Mouse (Mus musculus): ENCODE measurements around the gene Qser1. TPM values are rescaled to one million over a fixed set of nuclear protein-coding genes. Genes with fewer than 3 reads are reported as not detected.
A peak's percentile ranks its signal among the peaks of the same experiment; 100 is the strongest.

Gene Qser1
- polyA plus RNA-seq, 1 experiment = 4.1 TPM

DNA sequence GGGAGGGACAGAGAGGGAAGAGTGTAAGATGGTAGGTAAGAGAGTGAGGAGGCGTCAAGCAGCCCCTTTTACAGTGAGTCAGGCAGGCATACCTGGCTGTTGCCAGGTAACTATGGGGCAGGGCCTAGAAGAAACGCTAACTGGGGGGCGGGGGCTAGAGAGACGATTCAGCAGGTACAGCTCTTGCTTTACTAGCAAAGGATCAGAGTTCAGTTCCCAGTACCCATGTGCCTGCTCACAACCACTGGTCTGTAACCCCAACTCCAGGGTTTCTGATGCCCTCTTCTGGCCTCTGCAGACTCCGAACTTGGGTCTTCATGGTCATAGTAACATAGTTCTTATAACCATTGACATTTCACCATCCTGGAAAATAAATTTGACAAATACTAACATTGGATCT is 72.6 kb downstream of the Qser1 start:
- TF ChIP-seq E2F4 (IDR thresholded peaks at IDR 0.05; ENCODE audit: insufficient read depth) (no peak), SRF (IDR thresholded peaks at IDR 0.05; ENCODE audit: control insufficient read depth, insufficient read length, low read depth) (no peak), MYOD1 (IDR thresholded peaks at IDR 0.05; ENCODE audit: control insufficient read depth in 1 of 3, insufficient read length in 2 of 3, low read depth in 2 of 3) (no peak), REST (IDR thresholded peaks at IDR 0.05; ENCODE audit: insufficient read depth, insufficient read length) (no peak), MYOG (IDR thresholded peaks at IDR 0.05; ENCODE audit: control insufficient read depth in 1 of 3, insufficient read depth in 1 of 3, insufficient read length in 2 of 3, low read depth in 2 of 3) (no peak)
- Histone ChIP-seq H3K36me3 (ENCODE audit: control insufficient read depth, insufficient read depth) (no peaks in the 10 kb centered on the region), H3ac (ENCODE audit: control insufficient read depth, insufficient read length) (no peak overlapping the region), H3K4me2 (ENCODE audit: low read depth) (no peak overlapping the region), H3K4me3 (no peak overlapping the region), H3K79me2 (ENCODE audit: control insufficient read depth, insufficient read depth) (no peaks in the 10 kb centered on the region), H3K27me3 (ENCODE audit: control insufficient read depth, insufficient read depth, insufficient read length) (no peaks in the 10 kb centered on the region)

DNA sequence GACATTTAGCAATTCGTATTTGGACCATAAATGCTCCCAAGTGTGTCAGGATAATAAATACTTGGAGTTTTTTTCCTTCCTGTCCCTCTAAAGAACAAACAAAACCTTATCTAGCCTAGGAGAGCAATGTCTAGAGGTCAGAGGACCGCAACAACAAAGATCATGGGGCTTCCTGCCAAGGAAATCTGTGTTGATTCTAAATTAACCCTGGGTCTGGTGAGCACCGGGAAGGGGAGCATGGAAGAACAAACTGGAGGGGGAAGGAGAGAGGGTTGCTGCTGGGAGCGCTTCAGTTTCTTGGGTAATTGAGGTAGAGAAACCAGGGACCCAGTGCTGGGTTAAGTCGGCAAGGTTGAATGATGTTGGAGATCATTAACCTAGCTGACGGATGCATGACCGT is 73.4 kb downstream of the Qser1 start:
- Histone ChIP-seq H3K4me2 (ENCODE audit: low read depth) (peak overlapping the region; percentile 64), H3K36me3 (ENCODE audit: control insufficient read depth, insufficient read depth) (no peaks in the 10 kb centered on the region), H3K27me3 (ENCODE audit: control insufficient read depth, insufficient read depth, insufficient read length) (no peaks in the 10 kb centered on the region), H3K4me3 (peak overlapping the region; percentile 38), H3K79me2 (ENCODE audit: control insufficient read depth, insufficient read depth) (no peaks in the 10 kb centered on the region), H3ac (ENCODE audit: control insufficient read depth, insufficient read length) (peak overlapping the region; percentile 61)
- TF ChIP-seq MYOG (IDR thresholded peaks at IDR 0.05; ENCODE audit: control insufficient read depth in 1 of 3, insufficient read depth in 1 of 3, insufficient read length in 2 of 3, low read depth in 2 of 3) (no peak), TCF3 (IDR thresholded peaks at IDR 0.05; ENCODE audit: insufficient read length, low read depth) (no peak), SRF (IDR thresholded peaks at IDR 0.05; ENCODE audit: control insufficient read depth, insufficient read length, low read depth) (no peak), E2F4 (IDR thresholded peaks at IDR 0.05; ENCODE audit: insufficient read depth) (no peak), MAX (IDR thresholded peaks at IDR 0.05; ENCODE audit: low read depth) (no peak), CEBPB (IDR thresholded peaks at IDR 0.05; ENCODE audit: insufficient read depth, poor library complexity, severe bottlenecking) (no peak), MYOD1 (IDR thresholded peaks at IDR 0.05; ENCODE audit: control insufficient read depth in 1 of 3, insufficient read length in 2 of 3, low read depth in 2 of 3) (no peak), POLR2AphosphoS2 (IDR thresholded peaks at IDR 0.05; ENCODE audit: insufficient read length, low read depth) (no peak), POLR2A (IDR thresholded peaks at IDR 0.05; ENCODE audit: insufficient read length, low read depth) (no peak), USF1 (IDR thresholded peaks at IDR 0.05; ENCODE audit: low read depth) (no peak), TCF12 (IDR thresholded peaks at IDR 0.05; ENCODE audit: insufficient read depth, poor library complexity, severe bottlenecking) (no peak), REST (IDR thresholded peaks at IDR 0.05; ENCODE audit: insufficient read depth, insufficient read length) (no peak)

- Histone ChIP-seq H3K27me3 (ENCODE audit: control insufficient read depth, insufficient read depth, insufficient read length) (no peaks in the 10 kb centered on the region), H3K4me2 (ENCODE audit: low read depth) (peak within 1 kb of the TSS; percentile 64), H3ac (ENCODE audit: control insufficient read depth, insufficient read length) (peak within 1 kb of the TSS; percentile 61), H3K79me2 (ENCODE audit: control insufficient read depth, insufficient read depth) (no peaks in the 10 kb centered on the region), H3K36me3 (ENCODE audit: control insufficient read depth, insufficient read depth) (no peaks in the 10 kb centered on the region), H3K4me3 (peak within 1 kb of the TSS; percentile 38)
- no peak for TF ChIP-seq MAX (IDR thresholded peaks at IDR 0.05; ENCODE audit: low read depth)
- peak; percentile 64 for TF ChIP-seq USF1 (IDR thresholded peaks at IDR 0.05; ENCODE audit: low read depth)
- TF ChIP-seq TCF3 (IDR thresholded peaks at IDR 0.05; ENCODE audit: insufficient read length, low read depth) = no peak
- peak; percentile 85 for TF ChIP-seq POLR2AphosphoS2 (IDR thresholded peaks at IDR 0.05; ENCODE audit: insufficient read length, low read depth)
- TF ChIP-seq POLR2A (IDR thresholded peaks at IDR 0.05; ENCODE audit: insufficient read length, low read depth) = peak; percentile 87
- no peak for TF ChIP-seq TCF12 (IDR thresholded peaks at IDR 0.05; ENCODE audit: insufficient read depth, poor library complexity, severe bottlenecking)
- no peak for TF ChIP-seq MYOD1 (IDR thresholded peaks at IDR 0.05; ENCODE audit: control insufficient read depth in 1 of 3, insufficient read length in 2 of 3, low read depth in 2 of 3)
- TF ChIP-seq E2F4 (IDR thresholded peaks at IDR 0.05; ENCODE audit: insufficient read depth) = no peak
- TF ChIP-seq REST (IDR thresholded peaks at IDR 0.05; ENCODE audit: insufficient read depth, insufficient read length) = no peak
- no peak for TF ChIP-seq CEBPB (IDR thresholded peaks at IDR 0.05; ENCODE audit: insufficient read depth, poor library complexity, severe bottlenecking)
These were observed 73.9 kb downstream of the Qser1 start, which contains the start of gene Depdc7 for GRCm38 (mm10) chr2:104742741-104743064. Depdc7 (minus strand) TSS chr2:104742878.

DNA sequence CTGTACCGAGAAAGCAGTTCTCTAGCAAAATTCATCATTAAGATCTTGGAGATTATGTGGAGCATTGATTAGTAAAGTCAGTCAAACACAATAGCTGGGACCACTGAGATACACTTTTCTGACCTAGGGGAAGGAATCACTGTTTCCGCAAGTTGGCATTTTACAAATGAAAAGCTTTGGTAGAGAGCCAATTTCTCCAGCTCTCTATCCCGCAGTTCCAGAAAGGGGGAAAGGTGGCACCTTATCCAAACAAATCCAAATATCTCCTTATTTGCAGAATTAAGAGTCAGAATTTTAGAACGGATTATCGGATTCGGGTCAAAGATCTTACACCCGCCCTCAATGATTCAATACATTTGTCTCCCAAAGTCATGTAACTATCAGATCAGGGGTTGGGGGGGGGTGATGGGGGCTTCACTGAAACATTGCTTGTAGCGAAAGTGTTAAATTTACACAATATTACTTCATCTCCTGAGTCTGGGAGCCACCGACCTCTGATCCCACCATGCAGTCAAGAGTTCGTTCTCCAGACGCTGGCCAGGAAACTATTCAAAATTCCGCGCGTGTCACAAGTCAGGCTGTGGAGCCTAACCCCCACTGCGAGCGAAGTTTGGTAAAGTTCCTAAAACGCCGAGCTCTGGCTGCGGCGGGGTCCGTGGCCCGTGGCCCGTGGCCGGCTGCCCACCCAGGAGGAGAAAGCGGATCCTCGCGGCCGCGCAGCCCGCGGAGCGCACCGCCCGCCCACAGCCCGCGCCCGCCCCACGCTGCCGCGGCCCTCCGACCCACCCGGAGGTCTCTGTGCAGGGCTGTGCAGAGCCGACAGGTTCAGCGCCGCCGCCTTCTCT is 74.4 kb downstream of the Qser1 start:
- Histone ChIP-seq H3K79me2 (ENCODE audit: control insufficient read depth, insufficient read depth) (no peaks in the 10 kb centered on the region), H3K4me3 (peak overlapping the region; percentile 38), H3K4me2 (ENCODE audit: low read depth) (peak overlapping the region; percentile 64), H3K27me3 (ENCODE audit: control insufficient read depth, insufficient read depth, insufficient read length) (no peaks in the 10 kb centered on the region), H3K36me3 (ENCODE audit: control insufficient read depth, insufficient read depth) (no peaks in the 10 kb centered on the region), H3ac (ENCODE audit: control insufficient read depth, insufficient read length) (peak overlapping the region; percentile 61)
- TF ChIP-seq MAX (IDR thresholded peaks at IDR 0.05; ENCODE audit: low read depth) (no peak), TCF3 (IDR thresholded peaks at IDR 0.05; ENCODE audit: insufficient read length, low read depth) (no peak), E2F4 (IDR thresholded peaks at IDR 0.05; ENCODE audit: insufficient read depth) (peak; percentile 29)

- no peaks in the 10 kb centered on the region for H3K36me3 ChIP-seq (ENCODE audit: control insufficient read depth, insufficient read depth)
- no peak overlapping the region for H3ac ChIP-seq (ENCODE audit: control insufficient read depth, insufficient read length)
- H3K27me3 ChIP-seq (ENCODE audit: control insufficient read depth, insufficient read depth, insufficient read length) = no peaks in the 10 kb centered on the region
- peak overlapping the region; percentile 64 for H3K4me2 ChIP-seq (ENCODE audit: low read depth)
- no peak for TF ChIP-seq USF1 (IDR thresholded peaks at IDR 0.05; ENCODE audit: low read depth)
- TF ChIP-seq TCF3 (IDR thresholded peaks at IDR 0.05; ENCODE audit: insufficient read length, low read depth) = no peak
- no peak for TF ChIP-seq MAX (IDR thresholded peaks at IDR 0.05; ENCODE audit: low read depth)
- TF ChIP-seq SRF (IDR thresholded peaks at IDR 0.05; ENCODE audit: control insufficient read depth, insufficient read length, low read depth) = no peak
- H3K4me3 ChIP-seq = peak overlapping the region; percentile 38
- H3K79me2 ChIP-seq (ENCODE audit: control insufficient read depth, insufficient read depth) = no peaks in the 10 kb centered on the region
These were observed 75.4 kb downstream of the Qser1 start for GRCm38 (mm10) chr2:104741015-104741758.
